Mouse (Mus musculus) brain, embryonic 14.5 days (tissue): ENCODE measurements around the gene Prkcsh.

Experiments used
- CTCF ChIP-seq: fragments of 200-500 bp; IDR thresholded peaks from 2 replicates; pipeline ENCODE4 v1.5.1; 2012; ENCODE audit warnings: inconsistent platforms, mild to moderate bottlenecking, moderate library complexity, borderline replicate concordance; ENCODE audit not compliant: insufficient read depth, insufficient read length; ENCODE audit errors: extremely low read depth
- POLR2A ChIP-seq: fragments of 200-500 bp; IDR thresholded peaks from 2 replicates; pipeline ENCODE4 v1.6.1; 2012; ENCODE audit warnings: mild to moderate bottlenecking, inconsistent platforms, borderline replicate concordance; ENCODE audit not compliant: poor library complexity, insufficient read depth, insufficient read length, severe bottlenecking; ENCODE audit errors: extremely low read depth

GRCm38 (mm10) chr9:21988421-21989101, 14.0 kb upstream of the Prkcsh start:
- TF ChIP-seq POLR2A (no peak), CTCF (no peak)
